ENCODE assay signal across 8 mouse cellular contexts in genomic region chr13:21160657-21161590, GRCm38 (mm10). TPM values are rescaled to one million over a fixed set of nuclear protein-coding genes. Genes with fewer than 3 reads are reported as not detected.
DNase-seq lines count a peak whose midpoint lies in the region; ATAC-seq and TF ChIP-seq lines count a peak whose summit lies in the region.

No protein-coding gene starts in this region.

- peak overlapping the region; percentile 50; the same call in 1 of the 2 replicates for H3K9ac ChIP-seq in hindbrain, embryonic 16.5 days (ENCODE audit: low read depth, low read length)

- H3K79me2 ChIP-seq in macrophage (ENCODE audit: inconsistent target), result no peaks in the 10 kb centered on the region

- H3K36me3 ChIP-seq in hindbrain, embryonic 16.5 days (ENCODE audit: control insufficient read depth, insufficient read depth, low read length), result no peaks in the 10 kb centered on the region
- no peaks in the 10 kb centered on the region for H3K36me3 ChIP-seq in macrophage (ENCODE audit: inconsistent target)

- H3K4me3 ChIP-seq in hindbrain, embryonic 16.5 days (ENCODE audit: low read length), result peak overlapping the region; percentile 55
- H3K4me3 ChIP-seq in left cerebral cortex, adult 2 months, result peak overlapping the region; percentile 80
- H3K4me3 ChIP-seq in macrophage (ENCODE audit: inconsistent target), result peak overlapping the region; percentile 71

- under 1% methylated on average over 32 of the region's 32 CpGs for WGBS in hindbrain, embryonic 16.5 days
- 1% methylated on average over 32 of the region's 32 CpGs for WGBS in macrophage (ENCODE audit: missing documents)

- no peak for TF ChIP-seq CTCF in left cerebral cortex, adult 2 months (IDR thresholded peaks at IDR 0.05)

- DNase-seq in T-cell, adult 2 months (ENCODE audit: low spot score), result peak; percentile 90
- peak; percentile 89 to 96 for DNase-seq in cerebellum, postnatal 36 days
- DNase-seq in gastrocnemius, adult 18-20 months (ENCODE audit: low spot score), result peak; percentile 90
- DNase-seq in left cerebral cortex, adult 2 months (ENCODE audit: extremely low spot score in 1 of 2, low spot score in 2 of 2), result peak; percentile 90 to 97
- peak; percentile 87 for DNase-seq in retina, postnatal 7 days (ENCODE audit: low read depth, low spot score)
- peak; percentile 98 for DNase-seq in urinary bladder, adult 2 months (ENCODE audit: low spot score)

- H3K9me3 ChIP-seq in hindbrain, embryonic 16.5 days (ENCODE audit: control insufficient read depth, low read length), result no peaks in the 10 kb centered on the region

- no peaks in the 10 kb centered on the region for H3K27me3 ChIP-seq in hindbrain, embryonic 16.5 days (replicated peaks; ENCODE audit: control insufficient read depth, insufficient read depth, low read length)

- peak; percentile 89 for ATAC-seq in hindbrain, embryonic 16.5 days

- intact Hi-C loops in left cerebral cortex, adult 2 months (cut with DNase I), result loop anchor here (1.0 to 2.0 kb wide), 2 partner anchors 39 to 114 kb away; no protein-coding TSS in a partner anchor

- H3K4me1 ChIP-seq in hindbrain, embryonic 16.5 days (ENCODE audit: control insufficient read depth, insufficient read depth, low read depth, low read length), result peaks cover 4% of the 10 kb centered on the region

- peak overlapping the region; percentile 96 for H3K4me2 ChIP-seq in hindbrain, embryonic 16.5 days (ENCODE audit: low read length)

- peak overlapping the region; percentile 33; the same call in 1 of the 2 replicates for H3K27ac ChIP-seq in hindbrain, embryonic 16.5 days (ENCODE audit: low read depth, low read length)
- H3K27ac ChIP-seq in left cerebral cortex, adult 2 months, result no peak overlapping the region
- H3K27ac ChIP-seq in macrophage, result no peak overlapping the region

RNA-seq across cellular contexts. Expression of gene Olfr1368, which starts 15.3 kb away (rescaled TPM):
- total RNA-seq in gastrocnemius, adult 18-20 months (2021), result not detected
- not detected in 2 replicates for polyA plus RNA-seq in hindbrain, embryonic 16.5 days (2015; fragmentation: Nextera tagmentation; extraction: Ambion mirVana)
- not detected for total RNA-seq in left cerebral cortex, adult 2 months (2021)
- not detected for total RNA-seq in macrophage (2018; cell fraction: chromatin; rRNA removed)
- total RNA-seq in macrophage (2018; cell fraction: cytosol; rRNA removed), result not detected
- total RNA-seq in macrophage (2018; cell fraction: nucleus; rRNA removed), result not detected
- not detected in 3 replicates for polyA plus RNA-seq in macrophage (2018)
- polyA plus RNA-seq in urinary bladder, adult 2 months (2012; rRNA removed), result not detected in 2 replicates

RNA-seq across cellular contexts. Expression of gene Trim27, which starts 18.3 kb away (rescaled TPM):
- 10 to 100 TPM; 21.0 to 22.0 TPM for total RNA-seq in gastrocnemius, adult 18-20 months (2021)
- 70.1 and 75.0 TPM in 2 replicates for polyA plus RNA-seq in hindbrain, embryonic 16.5 days (2015; fragmentation: Nextera tagmentation; extraction: Ambion mirVana)
- 10 to 100 TPM; 33.6 to 36.5 TPM for total RNA-seq in left cerebral cortex, adult 2 months (2021)
- 10 to 100 TPM in 24 of 26 experiments, 1 to 10 TPM in 2; 4.3 to 52.1 (median 25.5) TPM for total RNA-seq in macrophage (2018; cell fraction: chromatin; rRNA removed)
- total RNA-seq in macrophage (2018; cell fraction: cytosol; rRNA removed), result 10 to 100 TPM; 22.7 to 50.8 (median 44.2) TPM
- total RNA-seq in macrophage (2018; cell fraction: nucleus; rRNA removed), result 10 to 100 TPM in 25 of 26 experiments, 1 to 10 TPM in 1; 9.8 to 66.8 (median 25.0) TPM
- polyA plus RNA-seq in macrophage (2018), result 29.7 to 59.8 TPM (median 37.0 TPM) in 3 replicates
- 40.5 and 48.2 TPM in 2 replicates for polyA plus RNA-seq in urinary bladder, adult 2 months (2012; rRNA removed)

RNA-seq across cellular contexts. Expression of gene Olfr263, which starts 31.5 kb away (rescaled TPM):
- not detected for total RNA-seq in gastrocnemius, adult 18-20 months (2021)
- not detected in 2 replicates for polyA plus RNA-seq in hindbrain, embryonic 16.5 days (2015; fragmentation: Nextera tagmentation; extraction: Ambion mirVana)
- not detected for total RNA-seq in left cerebral cortex, adult 2 months (2021)
- total RNA-seq in macrophage (2018; cell fraction: chromatin; rRNA removed), result not detected
- total RNA-seq in macrophage (2018; cell fraction: cytosol; rRNA removed), result not detected
- total RNA-seq in macrophage (2018; cell fraction: nucleus; rRNA removed), result not detected
- polyA plus RNA-seq in macrophage (2018), result not detected in 3 replicates
- not detected in 2 replicates for polyA plus RNA-seq in urinary bladder, adult 2 months (2012; rRNA removed)

RNA-seq across cellular contexts. Expression of gene Olfr1369-ps1, which starts 49.6 kb away (rescaled TPM):
- not detected for total RNA-seq in gastrocnemius, adult 18-20 months (2021)
- polyA plus RNA-seq in hindbrain, embryonic 16.5 days (2015; fragmentation: Nextera tagmentation; extraction: Ambion mirVana), result 0.04 and 0.05 TPM in 2 replicates
- not detected for total RNA-seq in left cerebral cortex, adult 2 months (2021)
- total RNA-seq in macrophage (2018; cell fraction: chromatin; rRNA removed), result not detected
- total RNA-seq in macrophage (2018; cell fraction: cytosol; rRNA removed), result not detected
- not detected for total RNA-seq in macrophage (2018; cell fraction: nucleus; rRNA removed)
- not detected in 3 replicates for polyA plus RNA-seq in macrophage (2018)
- not detected in 2 replicates for polyA plus RNA-seq in urinary bladder, adult 2 months (2012; rRNA removed)
